Mouse (Mus musculus): Measurements from ENCODE around the gene Ahr. TPM values are rescaled to one million over a fixed set of nuclear protein-coding genes. Genes with fewer than 3 reads are reported as not detected.

Ahr gene
- polyA plus RNA-seq, 1 experiment from 2014 or later: 7.6 TPM

DNA sequence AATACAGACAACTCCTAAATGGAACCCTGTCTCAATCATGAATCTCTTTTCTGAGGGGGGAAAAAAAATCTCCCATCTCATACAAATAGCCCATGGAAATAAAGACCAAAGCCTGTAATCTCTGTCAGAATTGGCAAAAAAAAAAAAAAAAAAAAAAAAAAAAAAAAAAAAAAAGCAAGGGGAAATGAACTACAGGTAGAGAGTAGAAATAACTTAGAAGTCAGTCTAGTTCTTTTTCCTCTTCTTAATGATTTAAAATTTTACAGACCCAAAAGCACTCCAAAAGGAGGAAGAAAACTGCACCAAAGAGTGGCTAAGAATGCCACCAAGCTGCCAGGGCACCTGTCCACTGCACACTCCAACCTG, 1.1 kb downstream of the Ahr start:
- H3K4me3 ChIP-seq: peak overlapping the region; percentile 75
- ATAC-seq (ENCODE audit: low FRiP score, low read depth): no peak

DNA sequence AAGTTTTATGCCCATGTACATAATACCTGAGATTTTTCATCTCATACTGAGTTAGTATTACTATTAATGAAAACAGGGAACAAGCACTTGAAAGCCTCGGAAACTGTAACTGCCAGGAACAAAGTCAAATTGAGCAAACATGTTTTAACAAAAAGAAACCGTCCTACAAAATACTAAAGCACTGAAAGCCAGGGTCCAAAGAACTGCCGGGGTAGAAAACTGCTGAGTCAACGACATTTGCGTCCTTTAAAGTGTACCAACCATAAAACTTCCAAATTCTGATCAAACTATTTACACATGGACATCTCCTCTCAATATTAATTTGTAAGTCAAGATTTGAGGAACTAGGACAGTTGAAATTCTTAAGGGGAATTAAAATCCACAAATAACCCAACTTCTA, 1.7 kb downstream of the Ahr start:
- Histone ChIP-seq H3K4me3 (no peak overlapping the region), H3K9me3 (no peaks in the 10 kb centered on the region), H3K4me2 (replicated peaks) (no peak overlapping the region), H3K9ac (no peak overlapping the region), H3K27me3 (peaks cover 13% of the 10 kb centered on the region), H3K4me1 (no peaks in the 10 kb centered on the region), H3K36me3 (no peaks in the 10 kb centered on the region), H3K27ac (no peak overlapping the region)
- ATAC-seq (ENCODE audit: low FRiP score, low read depth): no peak
- 64% methylated on average over 5 of the region's 5 CpGs for WGBS

More for the DNA sequence above, 1.1 kb downstream of the Ahr start:
- H3K4me2 ChIP-seq (replicated peaks): peak overlapping the region; percentile 100
- H3K9ac ChIP-seq: peak overlapping the region; percentile 75; the same call in 1 of the 2 replicates
- peaks cover 13% of the 10 kb centered on the region for H3K27me3 ChIP-seq
- no peak overlapping the region for H3K27ac ChIP-seq
- H3K4me1 ChIP-seq: no peaks in the 10 kb centered on the region
- no peaks in the 10 kb centered on the region for H3K36me3 ChIP-seq
- no peaks in the 10 kb centered on the region for H3K9me3 ChIP-seq

DNA sequence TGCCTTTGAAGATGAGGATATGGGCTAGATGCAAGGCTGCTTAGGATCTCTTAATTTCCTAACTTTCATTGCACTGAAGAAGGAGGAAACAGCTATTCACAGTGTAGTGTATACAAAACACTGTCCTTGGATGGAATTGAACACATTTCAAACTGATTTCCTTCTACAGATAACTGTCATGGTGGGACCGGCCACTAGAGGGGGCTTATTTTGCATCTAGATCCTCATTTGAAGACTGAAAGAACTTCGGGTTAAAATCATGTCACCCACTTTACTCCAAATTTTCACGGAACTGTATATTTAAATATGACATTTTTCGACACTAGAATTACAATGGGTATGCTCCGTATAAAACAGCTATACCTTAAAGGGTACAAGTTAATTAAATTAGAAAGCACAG, 2.7 kb downstream of the Ahr start:
- ATAC-seq (ENCODE audit: low FRiP score, low read depth): no peak
- Histone ChIP-seq H3K27me3 (peaks cover 13% of the 10 kb centered on the region), H3K27ac (no peak overlapping the region), H3K36me3 (no peaks in the 10 kb centered on the region), H3K9ac (no peak overlapping the region), H3K9me3 (no peaks in the 10 kb centered on the region), H3K4me3 (no peak overlapping the region), H3K4me2 (replicated peaks) (no peak overlapping the region), H3K4me1 (no peaks in the 10 kb centered on the region)
- WGBS: 17% methylated on average over 5 of the region's 5 CpGs

DNA sequence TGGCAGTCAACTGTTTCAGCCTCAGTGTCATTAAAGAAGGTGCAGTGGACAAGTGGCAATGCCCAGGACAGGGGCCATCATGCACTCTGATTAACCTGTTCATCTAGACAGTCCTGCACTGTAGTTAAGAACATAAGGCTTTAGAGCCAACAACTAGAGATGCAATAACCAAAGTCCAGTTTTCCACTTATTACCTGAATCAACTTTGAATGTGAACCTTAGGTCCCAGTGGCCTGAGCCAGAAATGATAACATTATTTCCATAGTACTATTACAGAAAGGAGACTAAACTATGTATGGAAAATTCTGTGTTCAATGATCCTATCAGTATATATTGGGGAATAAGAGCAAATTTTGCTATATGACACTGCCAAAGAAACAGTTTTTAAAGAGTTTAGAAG, 4.3 kb downstream of the Ahr start:
- Histone ChIP-seq H3K27me3 (peaks cover 13% of the 10 kb centered on the region), H3K36me3 (no peaks in the 10 kb centered on the region), H3K4me3 (no peak overlapping the region), H3K27ac (no peak overlapping the region), H3K4me2 (replicated peaks) (no peak overlapping the region), H3K9me3 (no peaks in the 10 kb centered on the region), H3K4me1 (no peaks in the 10 kb centered on the region), H3K9ac (no peak overlapping the region)
- no peak for ATAC-seq (ENCODE audit: low FRiP score, low read depth)

DNA sequence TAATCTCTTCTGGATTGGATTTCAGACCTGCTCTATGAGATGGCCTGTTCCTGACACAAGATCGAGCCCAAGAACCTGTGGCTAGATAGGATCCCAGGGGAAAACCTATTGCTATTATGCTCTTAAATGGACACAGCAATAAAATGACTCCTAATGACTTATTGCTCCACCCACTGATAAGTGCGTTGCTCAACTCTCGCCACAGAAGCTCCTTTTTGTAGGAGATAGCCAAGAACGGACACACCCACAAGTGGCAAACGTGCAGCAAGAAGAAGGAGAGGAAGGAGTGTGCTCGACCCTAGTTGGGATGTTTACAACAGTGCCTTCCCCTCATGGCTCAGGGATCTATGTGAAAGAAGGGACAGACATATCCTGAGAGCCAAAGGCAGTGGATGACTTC, 7.4 kb downstream of the Ahr start:
- Histone ChIP-seq H3K4me3 (no peak overlapping the region), H3K27ac (no peak overlapping the region), H3K9me3 (no peaks in the 10 kb centered on the region), H3K9ac (no peak overlapping the region), H3K4me2 (replicated peaks) (no peak overlapping the region), H3K4me1 (no peaks in the 10 kb centered on the region), H3K27me3 (0 out of 2 replicates have a peak, but pooled peaks cover 1% of the 10 kb centered on the region), H3K36me3 (no peaks in the 10 kb centered on the region)
- no peak for ATAC-seq (ENCODE audit: low FRiP score, low read depth)
- 83% methylated on average over 6 of the region's 6 CpGs for WGBS

DNA sequence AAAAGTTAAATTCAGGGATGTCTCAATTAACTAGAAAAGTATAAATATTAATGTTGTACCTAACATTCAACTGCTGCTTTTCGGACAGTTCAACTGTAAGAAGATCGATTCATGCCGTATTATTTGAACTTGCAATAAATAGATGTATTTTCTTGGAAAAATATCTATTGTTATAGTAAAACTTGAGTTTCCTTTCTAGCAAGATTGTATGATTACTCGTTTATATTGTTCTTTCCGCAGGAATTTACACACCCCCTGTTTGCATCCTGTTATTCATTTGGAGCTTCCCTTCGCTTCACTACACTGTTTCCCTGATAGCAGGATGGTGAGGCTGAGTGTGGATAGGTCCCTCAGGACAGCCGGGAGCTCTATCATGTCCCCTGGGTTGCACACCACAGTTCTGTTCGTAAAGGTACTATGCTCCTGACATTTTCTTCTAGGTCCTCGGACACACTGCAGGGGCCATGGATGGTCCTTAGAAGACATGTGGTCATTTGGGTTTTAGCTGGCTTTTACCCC, 12.2 kb downstream of the Ahr start:
- 90% methylated on average over 9 of the region's 9 CpGs for WGBS
- H3K9me3 ChIP-seq: no peaks in the 10 kb centered on the region
- no peak for ATAC-seq (ENCODE audit: low FRiP score, low read depth)
- H3K27ac ChIP-seq: no peak overlapping the region
- no peak overlapping the region for H3K4me3 ChIP-seq
- no peak overlapping the region for H3K9ac ChIP-seq
- H3K4me1 ChIP-seq: no peaks in the 10 kb centered on the region
- H3K4me2 ChIP-seq (replicated peaks): no peak overlapping the region
- no peaks in the 10 kb centered on the region for H3K36me3 ChIP-seq
- H3K27me3 ChIP-seq: no peaks in the 10 kb centered on the region

DNA sequence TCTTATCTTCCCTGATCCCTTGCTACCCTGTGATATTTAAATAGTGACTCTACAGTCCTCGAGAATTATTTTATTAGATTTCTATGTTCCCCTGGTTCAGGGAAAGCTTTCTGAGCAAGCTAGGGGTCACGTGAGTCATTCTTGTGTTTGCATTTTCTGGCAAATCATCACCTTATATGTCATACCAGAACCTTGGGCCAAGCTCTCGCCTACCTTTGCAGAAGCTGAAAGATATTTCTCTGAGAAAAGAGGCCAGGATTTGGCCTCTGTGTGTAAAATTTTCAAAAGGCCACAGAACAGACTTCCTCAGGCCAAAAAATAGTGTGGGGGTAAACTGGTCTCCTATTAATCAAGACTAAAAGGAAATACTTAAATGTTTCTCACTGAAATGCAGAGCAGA, 19.2 kb downstream of the Ahr start:
- Histone ChIP-seq H3K9me3 (no peaks in the 10 kb centered on the region), H3K4me1 (no peaks in the 10 kb centered on the region), H3K36me3 (no peaks in the 10 kb centered on the region), H3K4me2 (replicated peaks) (no peak overlapping the region), H3K27ac (no peak overlapping the region), H3K4me3 (no peak overlapping the region), H3K9ac (no peak overlapping the region), H3K27me3 (no peaks in the 10 kb centered on the region)
- WGBS: 59% methylated on average over 3 of the region's 3 CpGs
- ATAC-seq (ENCODE audit: low FRiP score, low read depth): no peak

DNA sequence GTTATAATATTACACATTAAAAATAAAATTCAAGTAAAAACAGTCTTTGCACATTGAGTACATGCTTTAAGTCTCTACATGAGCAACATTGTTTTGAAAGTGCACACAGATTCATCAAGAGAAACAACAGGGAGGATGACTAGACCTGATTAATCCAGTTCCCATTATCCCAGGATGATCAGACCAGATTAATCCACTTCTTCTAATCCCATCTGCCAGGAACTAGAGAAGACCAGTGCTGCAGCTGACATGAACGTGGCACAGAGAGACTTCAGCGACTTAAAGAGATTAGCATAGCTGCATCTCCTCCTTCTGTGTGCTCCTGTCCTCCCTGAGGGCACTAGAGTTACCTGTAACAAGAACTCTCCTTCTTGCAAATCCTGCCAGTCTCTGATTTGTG, 20.2 kb downstream of the Ahr start:
- no peak for ATAC-seq (ENCODE audit: low FRiP score, low read depth)
- WGBS: 75% methylated on average over 2 of the region's 2 CpGs
- H3K4me2 ChIP-seq (replicated peaks): no peak overlapping the region
- H3K9me3 ChIP-seq: no peaks in the 10 kb centered on the region
- no peak overlapping the region for H3K9ac ChIP-seq
- H3K4me3 ChIP-seq: no peak overlapping the region
- no peak overlapping the region for H3K27ac ChIP-seq
- H3K4me1 ChIP-seq: no peaks in the 10 kb centered on the region
- no peaks in the 10 kb centered on the region for H3K27me3 ChIP-seq
- H3K36me3 ChIP-seq: no peaks in the 10 kb centered on the region

DNA sequence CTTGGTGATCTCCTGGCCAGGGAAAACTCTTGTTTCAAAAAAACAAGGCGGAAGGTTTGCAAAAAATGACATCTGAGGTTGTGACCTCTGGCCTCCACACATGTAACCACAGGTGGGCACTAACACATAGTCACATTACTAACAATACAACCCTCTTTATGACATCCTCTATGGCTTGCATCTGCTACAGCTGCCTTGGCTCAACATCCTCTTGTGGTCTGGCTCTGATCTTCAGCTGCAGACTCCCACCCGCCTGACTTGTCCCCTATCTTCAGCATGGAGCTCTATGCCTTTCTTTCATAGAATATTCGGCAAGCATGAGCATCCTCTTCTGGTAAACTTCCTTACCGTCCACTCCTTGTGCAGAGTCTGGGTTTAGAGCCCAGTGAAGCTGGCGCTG, 24.1 kb downstream of the Ahr start:
- 89% methylated on average over 5 of the region's 5 CpGs for WGBS
- no peaks in the 10 kb centered on the region for H3K4me1 ChIP-seq

DNA sequence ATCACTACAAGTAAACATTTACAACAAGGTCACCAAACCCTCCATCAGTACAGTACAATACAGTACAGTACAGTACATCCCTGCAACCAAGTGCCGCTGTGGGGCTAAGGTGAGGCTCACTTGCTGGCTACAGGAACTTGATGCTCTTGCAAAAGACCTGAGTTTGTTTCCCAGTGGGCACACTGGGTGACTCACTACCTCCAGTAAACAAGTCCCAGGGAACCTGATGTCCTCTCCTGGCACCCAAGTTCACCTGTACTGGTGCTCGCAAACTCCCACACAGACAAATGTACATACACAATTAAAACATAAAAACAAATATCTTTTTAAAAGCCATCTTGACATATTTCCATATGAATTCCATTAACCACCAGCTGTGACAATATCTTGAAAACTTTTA, 28.5 kb downstream of the Ahr start:
- Histone ChIP-seq H3K9ac (no peak overlapping the region), H3K4me3 (no peak overlapping the region), H3K4me2 (replicated peaks) (no peak overlapping the region), H3K27ac (no peak overlapping the region), H3K9me3 (no peaks in the 10 kb centered on the region), H3K36me3 (0 out of 2 replicates have a peak, but pooled peaks cover 4% of the 10 kb centered on the region), H3K27me3 (no peaks in the 10 kb centered on the region), H3K4me1 (no peaks in the 10 kb centered on the region)
- no peak for ATAC-seq (ENCODE audit: low FRiP score, low read depth)
- WGBS: 93% methylated on average over 2 of the region's 2 CpGs

More for the DNA sequence above, 24.1 kb downstream of the Ahr start:
- no peak overlapping the region for H3K9ac ChIP-seq
- H3K27ac ChIP-seq: no peak overlapping the region
- no peak overlapping the region for H3K4me2 ChIP-seq (replicated peaks)
- H3K4me3 ChIP-seq: no peak overlapping the region
- H3K27me3 ChIP-seq: no peaks in the 10 kb centered on the region
- no peaks in the 10 kb centered on the region for H3K36me3 ChIP-seq
- ATAC-seq (ENCODE audit: low FRiP score, low read depth): no peak
- H3K9me3 ChIP-seq: no peaks in the 10 kb centered on the region

DNA sequence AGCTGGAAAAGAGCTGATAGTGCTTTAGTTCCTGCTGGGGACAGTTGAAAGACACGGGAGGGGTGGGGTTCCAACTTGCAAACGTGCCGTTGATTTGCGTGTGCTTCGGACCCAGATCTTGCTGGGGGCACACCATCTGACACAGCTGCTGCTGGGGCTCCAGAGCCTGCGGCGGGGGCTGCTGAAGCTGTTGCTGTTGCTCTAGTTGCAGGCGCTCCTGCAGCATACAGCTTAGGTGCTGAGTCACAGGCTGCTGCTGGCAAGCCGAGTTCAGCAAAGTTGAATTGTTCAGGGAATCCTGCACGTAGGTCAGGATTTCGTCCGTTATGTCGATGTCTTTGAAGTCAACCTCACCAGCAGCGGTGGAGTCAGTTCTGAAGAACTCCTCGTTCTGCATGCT, 30.8 kb downstream of the Ahr start:
- no peak for ATAC-seq (ENCODE audit: low FRiP score, low read depth)
- WGBS: 74% methylated on average over 15 of the region's 15 CpGs
- Histone ChIP-seq H3K27ac (no peak overlapping the region), H3K36me3 (0 out of 2 replicates have a peak, but pooled peaks cover 4% of the 10 kb centered on the region), H3K4me2 (replicated peaks) (0 out of 2 replicates have a peak overlapping the region, but pooled peaks have one; percentile 2), H3K4me3 (0 out of 2 replicates have a peak overlapping the region, but pooled peaks have one; percentile 2), H3K27me3 (no peaks in the 10 kb centered on the region), H3K9me3 (no peaks in the 10 kb centered on the region), H3K9ac (no peak overlapping the region), H3K4me1 (no peaks in the 10 kb centered on the region)

DNA sequence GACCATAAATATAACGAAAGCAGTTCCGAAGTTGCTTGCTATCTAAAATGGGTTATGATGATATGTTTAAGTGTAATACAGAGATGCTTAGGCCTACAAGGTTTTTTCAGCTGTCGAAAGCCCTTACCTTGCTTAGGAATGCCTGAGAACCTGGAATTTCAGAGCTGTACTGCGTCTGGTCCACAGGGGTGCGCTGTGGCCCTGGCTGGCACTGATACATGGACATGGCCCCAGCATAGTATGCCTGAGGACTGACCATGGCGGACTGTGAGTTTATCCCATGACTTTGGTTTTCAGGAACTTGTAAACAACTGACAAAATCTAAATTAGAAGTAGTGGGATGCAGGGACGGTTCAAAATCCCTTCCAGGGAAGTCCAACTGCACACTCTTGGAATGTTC, 31.3 kb downstream of the Ahr start:
- Histone ChIP-seq H3K9me3 (no peaks in the 10 kb centered on the region), H3K4me3 (no peak overlapping the region), H3K4me2 (replicated peaks) (no peak overlapping the region), H3K27ac (no peak overlapping the region), H3K9ac (no peak overlapping the region), H3K4me1 (no peaks in the 10 kb centered on the region), H3K36me3 (0 out of 2 replicates have a peak, but pooled peaks cover 4% of the 10 kb centered on the region), H3K27me3 (no peaks in the 10 kb centered on the region)
- no peak for ATAC-seq (ENCODE audit: low FRiP score, low read depth)
- WGBS: 87% methylated on average over 7 of the region's 7 CpGs

DNA sequence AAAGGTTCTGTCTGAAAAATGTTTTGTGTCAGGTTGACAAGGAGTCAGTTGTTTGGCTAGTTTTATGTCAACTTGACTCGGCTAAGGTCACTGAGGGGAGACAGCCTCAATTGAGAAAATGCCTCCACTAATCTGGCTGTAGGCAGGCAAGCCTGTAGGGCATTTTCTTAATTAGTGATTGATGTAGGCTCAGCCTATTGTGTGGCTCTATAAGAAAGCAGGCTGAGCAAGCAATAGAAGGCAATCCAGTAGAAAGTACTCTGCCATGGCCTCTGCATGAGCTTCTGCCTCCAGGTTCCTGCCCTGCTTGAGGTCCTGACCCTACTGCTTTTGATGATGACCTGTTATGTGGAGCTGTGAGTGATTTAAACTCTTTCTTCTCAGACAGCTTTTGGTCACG, 33.4 kb downstream of the Ahr start:
- H3K9ac ChIP-seq: no peak overlapping the region
- ATAC-seq (ENCODE audit: low FRiP score, low read depth): no peak
- H3K4me2 ChIP-seq (replicated peaks): no peak overlapping the region
- H3K27ac ChIP-seq: no peak overlapping the region
- 0 out of 2 replicates have a peak, but pooled peaks cover 4% of the 10 kb centered on the region for H3K36me3 ChIP-seq
- no peaks in the 10 kb centered on the region for H3K4me1 ChIP-seq
- 19% methylated on average over 2 of the region's 2 CpGs for WGBS
- H3K27me3 ChIP-seq: no peaks in the 10 kb centered on the region
- no peaks in the 10 kb centered on the region for H3K9me3 ChIP-seq
- H3K4me3 ChIP-seq: no peak overlapping the region
